Mouse (Mus musculus): ENCODE measurements at regions not wholly inside any gene's neighbourhood (a gene's known extent, or its start where the extent isn't known, plus 50 kb on each side); places are given as distances from the start of the nearest gene placed in this dataset.

DNA sequence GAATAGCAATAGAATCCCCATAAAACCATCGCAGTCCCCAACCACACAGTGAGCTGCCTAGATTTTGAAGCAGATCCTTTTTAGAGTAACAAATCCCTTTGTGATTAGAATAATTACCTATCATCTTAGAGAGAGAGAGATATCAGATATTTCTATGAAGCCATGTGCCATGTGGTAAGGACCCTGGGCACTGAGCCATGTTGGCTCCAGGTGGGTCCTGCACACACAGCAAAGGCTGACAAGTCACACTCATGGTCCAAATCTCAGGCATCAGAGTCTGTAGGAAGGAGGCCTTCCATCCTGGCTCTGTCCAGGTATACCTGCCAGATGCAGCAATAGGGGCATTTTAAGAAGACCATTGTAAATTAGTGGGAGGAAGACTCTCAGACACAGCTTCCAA lies 73.6 kb upstream of the Mrps9 start:
- no peaks in the 10 kb centered on the region for H3K27me3 ChIP-seq (ENCODE audit: control insufficient read depth, insufficient read depth, low read length)
- H3K4me1 ChIP-seq (replicated peaks; ENCODE audit: control insufficient read depth, insufficient read depth, low read length), result no peaks in the 10 kb centered on the region; the same call in 1 of the 2 replicates
- no peak overlapping the region for H3K9ac ChIP-seq (ENCODE audit: low read depth, low read length)
- DNase-seq (ENCODE audit: low spot score) (no peak), ATAC-seq (ENCODE audit: low FRiP score) (no peak)
- no peaks in the 10 kb centered on the region for H3K9me3 ChIP-seq (ENCODE audit: control insufficient read depth, low read length)
- H3K36me3 ChIP-seq (ENCODE audit: control insufficient read depth, insufficient read depth, low read length), result no peaks in the 10 kb centered on the region
- 97% methylated on average over 1 of the region's 1 CpGs for WGBS
- H3K4me3 ChIP-seq (ENCODE audit: low read depth, low read length), result no peak overlapping the region
- no peak overlapping the region for H3K27ac ChIP-seq (ENCODE audit: low read depth, low read length)
- H3K4me2 ChIP-seq (replicated peaks; ENCODE audit: low read depth, low read length), result no peak overlapping the region

DNA sequence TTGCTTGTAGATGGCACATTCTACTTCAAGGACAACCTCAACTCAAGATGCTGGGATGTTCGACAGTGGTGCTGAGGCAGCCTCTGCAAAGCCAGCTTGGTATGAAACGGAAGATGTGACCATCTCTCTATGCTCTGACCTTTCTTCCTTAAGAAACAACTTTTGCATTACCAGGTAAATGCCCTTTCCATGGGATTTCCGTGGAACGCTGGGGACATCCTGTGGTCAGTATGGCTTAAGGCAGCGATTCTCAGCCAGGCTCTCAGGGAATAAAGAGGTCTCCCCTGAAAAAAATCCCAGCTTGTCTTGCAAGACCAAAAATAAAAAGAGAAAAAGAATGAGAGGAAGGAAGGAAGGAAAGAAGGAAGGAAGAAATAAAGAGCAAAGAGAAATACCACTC lies 71.3 kb upstream of the Mrps9 start:
- no peak overlapping the region for H3K9ac ChIP-seq (ENCODE audit: low read depth, low read length)
- ATAC-seq (ENCODE audit: low FRiP score), result no peak
- WGBS, result 47% methylated on average over 5 of the region's 5 CpGs
- peaks cover 3% of the 10 kb centered on the region; the same call in 1 of the 2 replicates for H3K4me1 ChIP-seq (replicated peaks; ENCODE audit: control insufficient read depth, insufficient read depth, low read length)
- H3K4me3 ChIP-seq (ENCODE audit: low read depth, low read length), result no peak overlapping the region
- H3K27ac ChIP-seq (ENCODE audit: low read depth, low read length), result no peak overlapping the region
- H3K9me3 ChIP-seq (ENCODE audit: control insufficient read depth, low read length), result no peaks in the 10 kb centered on the region
- no peaks in the 10 kb centered on the region for H3K27me3 ChIP-seq (ENCODE audit: control insufficient read depth, insufficient read depth, low read length)
- H3K4me2 ChIP-seq (replicated peaks; ENCODE audit: low read depth, low read length), result no peak overlapping the region
- peak; percentile 66 for DNase-seq (ENCODE audit: low spot score)
- H3K36me3 ChIP-seq (ENCODE audit: control insufficient read depth, insufficient read depth, low read length), result no peaks in the 10 kb centered on the region

DNA sequence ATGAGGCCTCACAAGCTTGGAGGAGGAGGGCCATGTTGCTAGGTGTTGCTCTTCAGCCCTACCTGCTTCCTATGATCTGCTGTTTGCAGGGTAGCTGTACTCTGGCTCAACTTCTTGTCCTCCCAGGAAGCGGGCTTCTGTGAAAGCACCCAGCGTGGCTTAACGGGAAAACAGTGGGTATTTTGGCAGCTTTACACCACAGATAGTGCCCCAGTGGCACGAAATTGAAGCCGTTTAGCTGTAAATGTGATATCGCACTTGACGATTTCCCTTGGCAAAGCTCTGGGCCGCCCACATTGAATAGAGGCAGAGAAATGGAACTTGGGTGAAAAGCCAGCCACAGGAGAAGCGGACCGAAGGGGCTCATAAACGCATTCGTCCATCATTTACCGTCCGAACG lies 70.8 kb upstream of the Mrps9 start:
- H3K9me3 ChIP-seq (ENCODE audit: control insufficient read depth, low read length), result no peaks in the 10 kb centered on the region
- no peak overlapping the region for H3K4me2 ChIP-seq (replicated peaks; ENCODE audit: low read depth, low read length)
- ATAC-seq (ENCODE audit: low FRiP score), result no peak
- peaks cover 3% of the 10 kb centered on the region; the same call in 1 of the 2 replicates for H3K4me1 ChIP-seq (replicated peaks; ENCODE audit: control insufficient read depth, insufficient read depth, low read length)
- H3K27ac ChIP-seq (ENCODE audit: low read depth, low read length), result no peak overlapping the region
- H3K36me3 ChIP-seq (ENCODE audit: control insufficient read depth, insufficient read depth, low read length), result no peaks in the 10 kb centered on the region
- DNase-seq (ENCODE audit: low spot score), result no peak
- 68% methylated on average over 15 of the region's 15 CpGs for whole genome bisulfite sequencing
- no peak overlapping the region for H3K4me3 ChIP-seq (ENCODE audit: low read depth, low read length)
- H3K9ac ChIP-seq (ENCODE audit: low read depth, low read length), result no peak overlapping the region
- no peaks in the 10 kb centered on the region for H3K27me3 ChIP-seq (ENCODE audit: control insufficient read depth, insufficient read depth, low read length)

- Histone ChIP-seq H3K9me3 (ENCODE audit: control insufficient read depth, low read length) (no peaks in the 10 kb centered on the region), H3K9ac (ENCODE audit: low read depth, low read length) (no peak overlapping the region), H3K36me3 (ENCODE audit: control insufficient read depth, insufficient read depth, low read length) (no peaks in the 10 kb centered on the region), H3K27me3 (ENCODE audit: control insufficient read depth, insufficient read depth, low read length) (no peaks in the 10 kb centered on the region), H3K4me2 (replicated peaks; ENCODE audit: low read depth, low read length) (no peak overlapping the region), H3K4me3 (ENCODE audit: low read depth, low read length) (no peak overlapping the region), H3K4me1 (replicated peaks; ENCODE audit: control insufficient read depth, insufficient read depth, low read length) (peaks cover 3% of the 10 kb centered on the region; the same call in 1 of the 2 replicates), H3K27ac (ENCODE audit: low read depth, low read length) (no peak overlapping the region)
- ATAC-seq (ENCODE audit: low FRiP score), result no peak
- WGBS, result 83% methylated on average over 8 of the region's 8 CpGs
- DNase-seq (ENCODE audit: low spot score), result no peak
Measured at GRCm38 (mm10) chr1:42781533-42781932, 69.5 kb upstream of the Mrps9 start.

DNA sequence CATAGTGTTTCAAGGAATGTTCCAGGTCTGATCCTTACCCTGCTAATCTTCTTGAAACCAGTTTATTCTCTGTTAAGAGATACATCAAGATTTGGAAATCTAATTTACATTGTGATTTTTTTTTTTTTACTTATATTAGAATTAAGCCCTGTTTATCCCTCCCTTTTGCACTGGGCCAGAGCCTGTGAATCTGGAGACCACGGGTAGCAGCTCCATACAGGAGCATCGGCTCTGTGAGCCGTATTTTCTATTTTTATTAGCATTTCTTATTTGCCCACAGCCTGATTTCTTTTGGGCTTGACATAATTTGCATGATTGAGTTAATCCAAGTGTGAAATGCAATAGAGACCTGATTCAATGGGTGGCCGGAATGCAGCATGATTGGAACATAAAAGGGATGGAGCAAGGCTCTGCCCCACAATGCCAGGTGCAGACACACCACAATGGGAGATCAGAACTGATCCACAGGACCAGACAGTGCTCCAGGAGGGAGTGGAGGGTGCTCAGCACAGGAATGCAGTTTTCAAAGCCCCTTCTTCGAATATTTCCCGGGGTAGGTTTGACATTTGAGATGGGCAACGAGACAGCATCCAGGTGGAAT lies 67.9 kb upstream of the Mrps9 start:
- no peaks in the 10 kb centered on the region for H3K27me3 ChIP-seq (ENCODE audit: control insufficient read depth, insufficient read depth, low read length)
- H3K27ac ChIP-seq (ENCODE audit: low read depth, low read length), result no peak overlapping the region
- no peaks in the 10 kb centered on the region for H3K36me3 ChIP-seq (ENCODE audit: control insufficient read depth, insufficient read depth, low read length)
- H3K4me3 ChIP-seq (ENCODE audit: low read depth, low read length), result no peak overlapping the region
- ATAC-seq (ENCODE audit: low FRiP score) (peak; percentile 33; the same call in 1 of the 2 replicates), DNase-seq (ENCODE audit: low spot score) (no peak)
- H3K4me2 ChIP-seq (replicated peaks; ENCODE audit: low read depth, low read length), result no peak overlapping the region
- WGBS, result 58% methylated on average over 7 of the region's 7 CpGs
- peaks cover 3% of the 10 kb centered on the region; the same call in 1 of the 2 replicates for H3K4me1 ChIP-seq (replicated peaks; ENCODE audit: control insufficient read depth, insufficient read depth, low read length)
- H3K9me3 ChIP-seq (ENCODE audit: control insufficient read depth, low read length), result no peaks in the 10 kb centered on the region
- no peak overlapping the region for H3K9ac ChIP-seq (ENCODE audit: low read depth, low read length)

DNA sequence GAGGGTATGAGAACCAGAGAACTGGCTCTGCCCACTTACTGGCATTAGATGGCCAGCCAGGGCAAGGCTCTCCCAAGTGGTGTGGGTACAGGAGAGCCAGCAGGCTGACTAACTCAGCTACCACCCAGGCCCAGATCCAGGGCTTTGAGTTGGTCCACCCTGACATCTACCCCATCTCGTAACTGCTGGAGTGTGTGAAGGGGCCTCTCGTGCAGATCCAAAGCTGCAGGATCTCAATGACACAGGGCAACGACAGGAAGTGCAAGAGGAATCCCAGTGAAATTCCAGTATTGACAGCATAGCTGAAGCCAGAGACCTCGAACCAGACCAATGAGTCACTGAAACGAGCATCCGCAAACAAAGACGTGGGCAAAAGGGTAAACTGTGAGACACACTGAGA lies 63.8 kb upstream of the Mrps9 start:
- ATAC-seq (ENCODE audit: low FRiP score) (no peak), DNase-seq (ENCODE audit: low spot score) (no peak)
- H3K9me3 ChIP-seq (ENCODE audit: control insufficient read depth, low read length), result no peaks in the 10 kb centered on the region
- H3K4me3 ChIP-seq (ENCODE audit: low read depth, low read length), result no peak overlapping the region
- H3K36me3 ChIP-seq (ENCODE audit: control insufficient read depth, insufficient read depth, low read length), result no peaks in the 10 kb centered on the region
- peaks cover 3% of the 10 kb centered on the region; the same call in 1 of the 2 replicates for H3K4me1 ChIP-seq (replicated peaks; ENCODE audit: control insufficient read depth, insufficient read depth, low read length)
- H3K9ac ChIP-seq (ENCODE audit: low read depth, low read length), result no peak overlapping the region
- H3K4me2 ChIP-seq (replicated peaks; ENCODE audit: low read depth, low read length), result no peak overlapping the region
- H3K27me3 ChIP-seq (ENCODE audit: control insufficient read depth, insufficient read depth, low read length), result no peaks in the 10 kb centered on the region
- 67% methylated on average over 7 of the region's 7 CpGs for WGBS
- no peak overlapping the region for H3K27ac ChIP-seq (ENCODE audit: low read depth, low read length)

- H3K4me2 ChIP-seq (replicated peaks; ENCODE audit: low read depth, low read length), result no peak overlapping the region
- no peak overlapping the region for H3K27ac ChIP-seq (ENCODE audit: low read depth, low read length)
- ATAC-seq (ENCODE audit: low FRiP score) (no peak), DNase-seq (ENCODE audit: low spot score) (no peak)
- no peak overlapping the region for H3K4me3 ChIP-seq (ENCODE audit: low read depth, low read length)
- no peak overlapping the region for H3K9ac ChIP-seq (ENCODE audit: low read depth, low read length)
- H3K27me3 ChIP-seq (ENCODE audit: control insufficient read depth, insufficient read depth, low read length), result no peaks in the 10 kb centered on the region
- no peaks in the 10 kb centered on the region for H3K9me3 ChIP-seq (ENCODE audit: control insufficient read depth, low read length)
- H3K36me3 ChIP-seq (ENCODE audit: control insufficient read depth, insufficient read depth, low read length), result no peaks in the 10 kb centered on the region
- H3K4me1 ChIP-seq (replicated peaks; ENCODE audit: control insufficient read depth, insufficient read depth, low read length), result no peaks in the 10 kb centered on the region
- WGBS, result 80% methylated on average over 6 of the region's 6 CpGs
Measured at GRCm38 (mm10) chr1:42788413-42788812, 62.6 kb upstream of the Mrps9 start.

Data from hindbrain, embryonic 11.5 days (tissue).